Mouse (Mus musculus): ENCODE data around the gene Itpkb.

DNA sequence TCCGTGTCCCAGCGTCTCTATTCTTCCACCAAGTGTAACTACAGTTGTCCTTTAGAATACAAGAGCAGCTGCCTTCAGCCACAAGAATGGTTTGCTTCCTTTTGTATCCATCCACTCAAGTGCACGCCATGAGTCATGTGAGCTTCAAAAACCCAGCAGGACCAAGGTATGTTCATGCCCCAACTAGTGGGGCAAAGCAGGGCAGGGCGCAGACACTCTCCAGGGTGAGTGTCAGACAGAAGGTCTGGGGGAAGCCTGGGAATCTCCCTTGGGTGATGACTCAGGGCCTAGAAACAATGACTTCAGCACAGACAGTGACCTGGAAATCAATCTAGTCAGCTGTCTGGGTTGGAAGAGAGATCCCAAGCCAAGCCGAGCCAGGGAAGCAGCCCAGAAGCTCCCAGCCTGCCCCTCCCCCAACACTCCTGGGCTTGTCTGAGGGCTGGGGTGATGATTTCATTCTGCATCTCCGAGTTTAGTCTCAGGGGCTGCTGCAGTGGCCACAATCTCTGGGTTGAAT lies 17.4 kb upstream of the Itpkb start:
- TF ChIP-seq CTCF (IDR thresholded peaks at IDR 0.05; ENCODE audit: low read depth) (no peak), EP300 (IDR thresholded peaks at IDR 0.05; ENCODE audit: low read depth) (no peak)
